Mouse (Mus musculus) brown adipose tissue, adult 24 weeks (tissue): ENCODE data around the gene Sf3a1. TPM values are rescaled to one million over a fixed set of nuclear protein-coding genes. Genes with fewer than 3 reads are reported as not detected.
A peak's percentile ranks its signal among the peaks of the same experiment; 100 is the strongest.
"Not testable (repeated sequence)": the region's sequence is repeated elsewhere in the genome, so short reads cannot be mapped to it uniquely, and the experiment has no call there.

Experiments
- H3K27ac ChIP-seq: fragments of 200-500 bp; replicated peaks from 2 replicates; pipeline ENCODE4 v1.5.1; 2012; ENCODE audit warnings: low read depth, mild to moderate bottlenecking, low read length
- H3K4me1 ChIP-seq: fragments of 200-500 bp; 2 replicates; pipeline ENCODE4 v1.6.1; 2012; ENCODE audit warnings: low read length, mixed read lengths; ENCODE audit not compliant: control insufficient read depth, insufficient read depth, insufficient read length
- H3K4me3 ChIP-seq: fragments of 200-500 bp; 2 replicates; pipeline ENCODE4 v1.5.1; 2012; ENCODE audit warnings: low read depth, mild to moderate bottlenecking, low read length, moderate library complexity; ENCODE audit not compliant: insufficient read depth
- polyA plus RNA-seq: library from polyadenylated mRNA; stranded (reverse); fragments of >200 nt; gene quantifications from 2 replicates; pipeline ENCODE4 v1.2.4, GENCODE M21; 2012; ENCODE audit not compliant: missing spikeins, insufficient read depth, insufficient read length

The Sf3a1 gene
- polyA plus RNA-seq, 1 experiment = 7.3 TPM

DNA sequence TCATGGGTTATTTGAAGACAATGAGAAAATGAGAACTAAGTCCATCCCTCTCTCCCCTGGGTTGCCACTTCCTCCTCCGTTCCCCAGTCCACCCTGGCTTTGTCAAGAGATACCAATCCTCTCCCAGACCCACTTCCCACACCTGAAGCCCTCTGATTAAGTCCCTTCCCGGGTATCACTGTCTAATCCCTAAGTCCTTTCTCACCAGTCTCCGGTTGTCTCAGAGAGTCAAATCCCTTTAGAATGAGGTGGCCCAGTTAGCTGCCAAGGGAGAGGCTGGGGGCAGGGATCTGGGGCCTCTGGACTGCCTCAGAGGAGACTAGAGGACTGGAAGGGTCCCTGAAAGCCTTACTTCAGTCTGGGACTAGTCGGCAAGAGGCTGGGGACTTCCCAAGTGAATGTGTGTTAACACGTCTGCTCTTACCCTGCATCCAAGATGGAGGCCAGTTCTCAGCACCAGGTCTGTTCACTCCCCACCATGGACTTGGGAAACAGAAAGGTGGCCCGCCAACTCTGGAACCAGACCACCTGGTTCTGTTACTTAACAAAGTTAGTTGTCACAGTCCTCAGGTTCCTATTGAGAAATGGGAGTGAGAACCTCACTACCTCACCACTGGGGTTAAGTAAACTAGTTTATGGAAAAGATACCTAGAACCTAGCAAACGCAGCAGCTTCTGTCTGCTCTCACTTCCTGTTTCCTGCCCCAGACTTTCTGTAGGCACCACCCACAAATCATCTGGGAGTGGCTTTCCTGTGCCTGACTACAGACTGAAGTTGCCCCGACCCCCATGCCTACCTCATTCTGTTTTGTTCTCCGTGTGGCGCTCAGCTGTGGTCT is 37.2 kb upstream of the Sf3a1 start, which contains the start of gene Sec14l2:
Gene Sec14l2 (minus strand): TSS at position 674 of the 838 bp plus-strand sequence.
- Histone ChIP-seq H3K27ac (no peak within 1 kb of the TSS), H3K4me3 (no peak within 1 kb of the TSS), H3K4me1 (0 out of 2 replicates have a peak, but pooled peaks cover 2% of the 10 kb centered on the region)

DNA sequence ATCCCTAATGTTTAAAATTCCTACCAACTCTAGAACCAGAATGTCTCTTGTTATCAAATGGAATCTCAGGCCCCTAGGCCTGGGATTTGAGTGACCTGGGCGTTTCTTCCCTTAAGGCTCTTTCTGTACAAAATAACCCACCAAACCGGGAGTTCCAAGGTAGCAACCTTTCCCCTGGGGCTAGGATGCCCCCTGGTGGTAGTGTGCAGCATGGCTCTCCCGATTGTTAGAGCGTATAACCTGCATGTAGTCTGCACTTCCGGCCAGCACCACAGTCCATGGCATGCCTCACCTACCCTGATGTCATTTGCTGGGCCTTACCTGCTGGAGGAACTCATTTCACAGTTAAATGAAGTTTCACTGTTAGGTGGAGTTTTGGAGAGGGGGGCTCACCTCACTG is 36.2 kb upstream of the Sf3a1 start:
- no peak overlapping the region for H3K4me3 ChIP-seq
- no peaks in the 10 kb centered on the region for H3K4me1 ChIP-seq
- H3K27ac ChIP-seq = no peak overlapping the region

DNA sequence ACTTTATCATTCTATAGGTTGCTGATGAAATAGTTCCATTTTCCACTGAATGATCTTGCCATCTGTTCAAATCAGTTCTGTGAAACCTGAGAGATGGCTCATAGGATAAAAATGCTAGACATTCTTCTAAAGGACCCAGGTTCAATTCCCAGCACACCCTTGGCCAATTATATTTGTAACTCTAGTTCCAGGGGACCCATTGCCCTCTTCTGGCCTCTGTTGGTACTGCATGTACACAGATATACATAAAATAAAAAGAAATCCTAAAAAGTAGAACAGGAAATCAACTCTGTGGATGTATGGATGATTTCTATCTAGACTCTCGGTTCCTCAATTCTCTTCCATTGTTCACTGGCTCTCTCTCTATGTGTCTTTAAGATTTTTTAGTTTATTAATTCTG is 33.1 kb upstream of the Sf3a1 start:
- no peak overlapping the region for H3K4me3 ChIP-seq
- no peak overlapping the region for H3K27ac ChIP-seq
- no peaks in the 10 kb centered on the region for H3K4me1 ChIP-seq

DNA sequence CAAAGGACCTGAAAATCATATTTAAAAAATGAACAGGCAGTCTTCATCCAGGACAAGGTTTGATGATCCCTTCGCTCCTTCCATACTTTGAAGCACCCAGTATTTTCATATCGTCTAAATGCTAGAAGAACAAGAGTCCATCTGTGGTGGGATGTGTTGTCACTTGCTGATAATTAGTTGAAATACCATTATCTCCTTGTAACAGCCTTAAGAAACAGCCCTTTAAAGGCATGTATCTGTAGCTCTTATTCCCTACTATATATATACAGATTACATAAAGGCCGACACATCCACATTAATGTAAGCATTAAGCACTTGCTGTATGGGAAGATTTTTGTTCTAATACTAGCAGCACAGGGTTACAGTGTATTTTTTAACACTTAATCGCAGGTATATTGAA is 31.7 kb upstream of the Sf3a1 start:
- H3K27ac ChIP-seq, H3K4me1 ChIP-seq: not testable (repeated sequence)

DNA sequence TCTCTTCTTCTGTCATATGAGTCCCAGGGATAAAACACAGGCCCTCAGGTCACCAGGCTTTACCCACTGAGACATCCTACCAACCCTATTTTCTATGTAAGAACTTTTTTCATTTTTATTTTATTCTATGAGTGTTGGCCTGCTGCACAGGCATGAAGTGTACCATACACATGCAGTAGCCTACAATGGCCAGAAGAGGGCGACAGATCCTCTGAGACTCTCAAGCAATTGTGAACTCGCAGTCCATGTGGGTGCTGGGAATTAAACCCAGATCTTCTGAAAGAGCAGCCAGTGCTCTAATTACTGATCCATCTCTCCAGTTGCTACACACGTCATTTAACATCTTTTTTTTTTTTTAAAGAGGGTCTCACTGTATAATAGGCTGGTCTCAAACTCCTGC is 26.7 kb upstream of the Sf3a1 start:
- Histone ChIP-seq H3K27ac (no peak overlapping the region), H3K4me3 (no peak overlapping the region)

More for the DNA sequence above, 31.7 kb upstream of the Sf3a1 start:
- H3K4me3 ChIP-seq = not testable (repeated sequence)

DNA sequence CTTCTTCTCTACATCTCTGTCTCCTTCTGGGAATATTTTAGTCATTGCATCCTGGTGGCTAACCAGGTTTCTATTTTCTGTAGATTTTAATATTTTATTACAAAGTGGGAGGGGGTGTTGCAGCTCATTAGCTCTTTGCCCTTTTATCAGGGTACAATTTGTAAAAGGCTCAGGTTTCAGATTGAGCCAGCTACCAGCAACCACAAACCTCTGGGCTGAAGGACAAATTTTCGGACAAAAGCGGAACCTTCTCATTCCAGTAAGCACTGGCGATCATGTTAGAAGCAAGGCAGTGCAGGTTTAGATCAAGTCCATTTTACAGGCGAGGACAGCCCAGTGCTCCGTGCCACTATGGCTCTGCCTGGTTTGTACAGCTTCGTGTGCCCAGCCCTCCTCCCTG is 25.8 kb upstream of the Sf3a1 start:
- no peak overlapping the region for H3K27ac ChIP-seq

More for the DNA sequence above, 26.7 kb upstream of the Sf3a1 start:
- 0 out of 2 replicates have a peak, but pooled peaks cover 5% of the 10 kb centered on the region for H3K4me1 ChIP-seq

DNA sequence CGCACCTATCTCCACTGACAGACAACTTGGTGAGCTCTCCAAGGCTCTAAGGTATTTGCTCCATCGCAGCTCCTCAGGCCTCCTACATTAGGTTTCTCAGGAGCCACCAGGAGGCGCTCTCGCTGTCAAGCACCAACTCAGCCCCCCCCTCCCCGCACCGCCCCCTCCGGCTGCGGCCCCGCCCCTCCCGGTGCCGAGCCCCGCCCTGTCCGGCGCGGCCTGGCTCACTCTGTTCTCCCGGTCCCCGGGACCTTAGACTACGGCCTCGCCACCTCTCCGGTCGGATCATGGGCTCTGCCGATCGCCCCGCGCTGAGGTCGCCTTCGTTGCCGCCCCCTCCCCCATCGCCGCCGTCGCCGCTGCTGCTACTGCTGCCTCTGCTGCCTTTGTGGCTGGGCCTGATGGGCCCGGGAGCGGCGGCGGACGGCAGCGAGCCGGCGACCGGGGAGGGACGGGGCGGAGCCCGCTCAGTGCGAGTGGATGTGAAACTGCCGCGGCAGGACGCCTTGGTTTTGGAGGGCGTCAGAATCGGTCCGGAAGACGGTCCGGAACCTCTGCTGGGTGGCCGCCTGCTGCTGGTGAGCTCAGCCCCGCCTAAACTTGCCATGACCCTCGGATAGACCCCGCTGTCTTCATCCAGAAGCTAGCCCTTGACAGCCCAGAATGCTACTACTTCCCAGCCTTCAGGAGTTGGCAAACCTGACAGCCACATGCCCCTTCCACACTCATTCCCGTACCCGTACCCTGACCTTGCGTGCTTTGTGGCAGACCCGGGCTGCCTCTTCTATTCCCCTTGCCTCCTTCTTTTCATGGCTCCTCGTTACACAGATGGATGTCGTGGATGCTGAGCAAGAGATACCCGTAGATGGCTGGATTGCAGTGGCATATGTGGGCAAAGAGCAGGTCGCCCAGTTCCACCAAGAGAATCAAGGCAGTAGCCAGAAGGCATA is 24.9 kb upstream of the Sf3a1 start, which contains the start of gene Rnf215:
Gene Rnf215 (plus strand): TSS at position 217 of the 950 bp plus-strand sequence.
- Histone ChIP-seq H3K27ac (peak within 1 kb of the TSS; percentile 97), H3K4me3 (peak within 1 kb of the TSS; percentile 93), H3K4me1 (0 out of 2 replicates have a peak, but pooled peaks cover 5% of the 10 kb centered on the region)

More for the DNA sequence above, 25.8 kb upstream of the Sf3a1 start:
- Histone ChIP-seq H3K4me1 (0 out of 2 replicates have a peak, but pooled peaks cover 5% of the 10 kb centered on the region), H3K4me3 (no peak overlapping the region)

DNA sequence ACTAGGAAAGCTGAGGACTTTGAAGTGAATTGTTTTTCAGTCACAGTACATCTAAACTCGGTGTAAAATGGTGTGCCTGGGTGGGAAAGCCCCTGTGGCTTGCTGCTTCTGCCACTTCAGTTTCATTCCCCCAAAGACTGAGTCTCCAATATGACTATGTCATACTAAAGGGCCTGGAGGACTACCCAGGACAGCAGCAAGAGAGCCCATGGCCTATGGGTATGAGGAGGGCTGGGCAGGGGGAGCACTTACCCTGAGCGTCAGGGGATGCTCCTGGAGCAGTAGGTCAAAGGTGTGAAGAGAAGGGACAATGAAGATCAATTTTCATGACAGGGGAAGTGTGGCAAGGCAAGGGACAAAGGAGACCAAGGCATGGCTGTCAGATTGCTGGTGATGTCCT is 21.2 kb upstream of the Sf3a1 start:
- no peak overlapping the region for H3K27ac ChIP-seq
- H3K4me1 ChIP-seq = 0 out of 2 replicates have a peak, but pooled peaks cover 5% of the 10 kb centered on the region
- H3K4me3 ChIP-seq = no peak overlapping the region

DNA sequence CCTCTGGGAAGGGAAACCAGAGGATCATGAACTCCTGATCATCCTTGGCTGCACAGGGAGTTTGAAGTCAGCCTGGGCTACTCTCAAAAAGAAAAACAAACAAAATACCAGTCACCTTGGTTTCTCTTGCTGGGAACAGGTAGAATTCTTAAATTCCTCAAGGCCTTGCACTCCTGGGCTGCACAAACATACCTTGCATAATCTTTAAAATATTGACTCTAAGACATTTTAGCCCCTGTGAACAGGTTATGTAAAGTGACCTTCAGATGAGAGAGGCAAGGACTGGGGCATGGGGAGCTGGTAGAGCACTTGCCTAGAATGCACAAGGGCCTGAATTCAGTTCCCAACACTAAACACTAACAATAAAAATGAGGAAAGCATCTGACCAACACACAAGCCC is 18.6 kb upstream of the Sf3a1 start:
- H3K4me1 ChIP-seq = no peaks in the 10 kb centered on the region
- no peak overlapping the region for H3K4me3 ChIP-seq
- H3K27ac ChIP-seq = no peak overlapping the region

DNA sequence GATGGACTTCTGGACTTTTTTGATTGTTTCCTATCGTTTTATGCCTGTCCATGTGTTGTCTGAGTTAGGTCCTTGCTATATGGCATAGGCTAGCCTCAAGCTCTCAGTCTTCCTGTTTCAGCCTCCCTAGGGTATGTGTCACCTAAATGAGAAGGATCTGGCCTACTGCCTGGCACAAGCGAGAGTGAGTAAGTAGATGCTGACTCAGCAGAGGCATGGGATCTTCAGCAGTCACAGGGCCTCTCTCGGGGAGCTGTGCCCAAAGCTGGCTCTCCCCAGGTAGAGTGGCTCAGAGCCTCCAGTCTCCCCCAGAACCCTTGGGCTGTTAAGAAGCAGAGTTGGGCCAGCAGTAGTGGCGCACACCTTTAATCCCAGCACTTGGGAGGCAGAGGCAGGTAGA is 17.8 kb upstream of the Sf3a1 start:
- H3K4me3 ChIP-seq = no peak overlapping the region
- H3K27ac ChIP-seq = no peak overlapping the region
- H3K4me1 ChIP-seq = no peaks in the 10 kb centered on the region

DNA sequence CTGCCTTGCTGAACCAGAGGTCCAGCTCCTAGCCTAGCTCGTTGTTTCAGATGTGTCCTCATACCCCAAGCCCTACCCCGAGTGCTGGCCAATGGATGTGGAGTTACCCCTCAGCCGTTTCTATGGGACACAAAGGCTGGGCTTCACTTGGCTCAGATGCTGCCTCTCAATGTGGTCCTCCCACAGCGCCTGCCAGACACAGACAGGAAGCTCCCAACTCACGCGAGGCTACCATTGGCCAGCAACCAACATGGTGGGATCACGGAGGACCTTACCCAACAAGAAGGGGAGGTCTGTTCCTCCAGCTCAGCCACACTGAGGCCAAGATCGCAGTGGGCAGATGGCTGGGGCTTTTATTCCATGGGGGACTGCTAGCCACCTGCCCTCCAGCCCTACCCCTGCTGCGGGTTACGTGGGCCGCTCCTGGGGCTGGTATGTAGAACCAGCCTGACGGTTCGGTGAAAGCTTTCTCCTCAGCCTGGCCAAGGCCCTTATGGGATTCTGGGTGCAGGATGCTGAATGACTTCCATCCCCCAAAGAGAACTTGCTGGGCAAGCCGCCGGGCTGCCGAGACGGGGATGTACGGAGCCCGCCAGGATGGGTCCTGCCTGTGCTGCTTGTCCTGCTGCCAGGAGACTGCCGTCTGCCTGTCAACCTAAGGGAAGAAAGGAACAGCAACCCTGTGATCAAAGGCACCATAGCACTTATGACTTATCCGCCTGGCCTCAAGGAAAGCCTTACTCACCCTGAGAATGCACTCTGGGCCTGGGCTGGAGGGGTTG is 16.7 kb upstream of the Sf3a1 start:
- peaks cover 3% of the 10 kb centered on the region for H3K4me1 ChIP-seq
- H3K27ac ChIP-seq = no peak overlapping the region
- H3K4me3 ChIP-seq = no peak overlapping the region

DNA sequence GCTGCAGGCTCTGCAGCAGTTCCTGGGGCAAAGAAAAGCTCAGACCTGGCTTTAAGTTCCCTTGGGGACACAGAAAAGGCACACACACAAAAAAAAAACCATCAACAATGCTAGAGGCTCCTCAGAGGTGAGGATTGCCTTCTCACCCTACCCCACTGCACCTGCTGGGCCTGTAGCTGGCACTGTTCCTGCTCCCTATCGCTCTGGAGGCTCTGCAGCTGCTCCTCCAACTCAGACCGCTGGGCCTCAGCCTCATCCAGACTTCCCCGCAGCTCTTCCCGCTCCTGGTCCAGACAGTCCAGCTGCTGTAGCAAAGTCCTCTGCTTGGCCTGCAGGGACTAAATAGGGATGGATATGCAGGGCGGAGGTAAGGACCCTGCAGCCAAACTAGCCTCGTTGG is 13.8 kb upstream of the Sf3a1 start:
- peaks cover 5% of the 10 kb centered on the region for H3K4me1 ChIP-seq

DNA sequence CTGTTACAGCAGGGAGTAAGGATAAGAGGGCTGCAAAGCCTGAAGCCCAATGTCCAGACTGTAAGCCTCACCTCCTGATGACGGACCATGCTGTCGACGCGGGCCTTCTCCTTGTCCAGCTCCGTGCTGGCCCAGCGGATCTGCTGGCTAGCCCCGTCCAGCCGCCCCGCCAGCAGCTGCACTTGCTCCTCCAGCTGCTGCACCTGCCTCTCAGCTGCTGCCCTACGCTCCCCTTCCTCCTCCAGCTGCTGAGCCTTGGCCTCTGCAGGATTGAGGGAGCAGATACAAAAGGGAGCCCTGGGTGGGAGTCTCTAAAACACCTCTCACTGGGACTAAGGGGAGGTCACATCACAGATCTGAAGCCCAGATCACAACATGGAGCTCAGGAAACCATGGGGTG is 13.1 kb upstream of the Sf3a1 start:
- Histone ChIP-seq H3K4me3 (no peak overlapping the region), H3K27ac (no peak overlapping the region), H3K4me1 (peaks cover 5% of the 10 kb centered on the region)

More for the DNA sequence above, 13.8 kb upstream of the Sf3a1 start:
- Histone ChIP-seq H3K27ac (no peak overlapping the region), H3K4me3 (no peak overlapping the region)

DNA sequence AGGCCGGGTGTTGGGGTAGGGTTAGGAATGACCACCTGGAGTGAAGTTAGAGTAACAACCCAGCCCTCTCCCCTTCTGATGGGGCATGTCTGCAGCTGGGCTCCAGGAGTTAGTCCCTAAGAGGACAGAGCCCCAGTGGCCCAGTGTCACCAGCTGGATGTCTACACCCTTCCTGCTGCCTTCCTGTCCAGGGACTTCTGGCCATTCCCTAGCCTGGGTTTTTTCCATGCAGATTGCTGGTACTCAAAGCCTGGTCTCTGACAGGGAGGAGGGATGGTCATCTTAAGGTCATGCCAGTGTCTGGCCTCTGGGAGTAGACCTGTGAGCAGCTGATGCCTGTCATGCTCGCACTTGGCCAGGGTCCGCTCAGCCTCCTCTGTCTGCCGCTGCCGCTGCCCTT is 12.0 kb upstream of the Sf3a1 start:
- Histone ChIP-seq H3K4me1 (peaks cover 5% of the 10 kb centered on the region), H3K4me3 (no peak overlapping the region), H3K27ac (no peak overlapping the region; the same call in 1 of the 2 replicates)
